In genomic region chr8:87497641-87498040, GRCm38 (mm10) we compare ENCODE assay signal across 14 mouse cellular contexts. TPM values are rescaled to one million over a fixed set of nuclear protein-coding genes. Genes with fewer than 3 reads are reported as not detected.
"Had no signal": no experiment of that assay in that cellular context is flagged by ENCODE, and none has a peak within 500 bp of the region (broad histone marks: within the 10 kb centered on the region; RNA-seq: fewer than 3 reads in every experiment).

No protein-coding gene starts in this region.

- H3K4me1 ChIP-seq: liver, embryonic 15.5 days had no signal

- H3K4me3 ChIP-seq: layer of hippocampus, adult 2 months; liver, embryonic 15.5 days; midbrain, embryonic 12.5 days had no signal

- H3K4me2 ChIP-seq: liver, embryonic 11.5 days; liver, embryonic 15.5 days; midbrain, embryonic 12.5 days had no signal

- H3K27me3 ChIP-seq: liver, embryonic 15.5 days; midbrain, embryonic 12.5 days had no signal

- H3K9ac ChIP-seq: liver, embryonic 15.5 days; midbrain, embryonic 12.5 days had no signal

- H3K27ac ChIP-seq: layer of hippocampus, adult 2 months; liver, embryonic 15.5 days; midbrain, embryonic 12.5 days; stomach, postnatal 0 days had no signal

- DNase-seq: kidney, adult 18-20 months; kidney, postnatal 10 days; kidney, postnatal 4 days; lung, adult 2 months; lung, postnatal 36 days; right cerebral cortex, postnatal 14 days; thymus, adult 2 months; thymus, postnatal 25 days had no signal

- H3K36me3 ChIP-seq: liver, embryonic 15.5 days; midbrain, embryonic 12.5 days had no signal

- H3K9me3 ChIP-seq: liver, embryonic 15.5 days; midbrain, embryonic 12.5 days had no signal

- ATAC-seq: lung, postnatal 0 days had no signal

RNA-seq across cellular contexts. Expression of gene Cbln1, which starts 25.2 kb away (rescaled TPM):
- polyA plus RNA-seq: liver, embryonic 15.5 days; lung, adult 2 months; lung, postnatal 0 days had no signal
